Mouse (Mus musculus): ENCODE results near the gene Tob1. TPM values are rescaled to one million over a fixed set of nuclear protein-coding genes. Genes with fewer than 3 reads are reported as not detected.

Tob1 gene
- polyA plus RNA-seq, 1 experiment from 2014 or later = 44.0 TPM

DNA sequence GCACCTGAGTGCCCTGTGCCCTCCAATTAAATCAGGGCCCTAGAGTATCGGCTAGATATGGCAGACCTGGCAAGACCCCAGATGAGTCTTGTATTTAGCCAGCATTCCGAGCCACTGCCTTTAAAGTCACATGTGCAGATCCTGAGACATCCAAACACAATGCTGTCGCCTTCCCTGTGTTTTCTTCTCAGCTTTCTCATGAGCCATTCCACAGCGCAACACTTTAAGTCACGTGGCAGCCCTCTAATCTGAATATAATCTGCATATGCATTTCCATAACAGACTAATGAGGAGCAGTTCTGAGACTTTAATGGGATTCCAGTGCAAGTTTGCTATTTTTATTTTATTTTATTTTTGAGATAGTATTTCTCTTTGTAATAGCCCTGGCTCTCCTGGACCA is 44.5 kb downstream of the Tob1 start:
- DNase-seq (ENCODE audit: low spot score) = no peak
- H3K4me1 ChIP-seq (replicated peaks; ENCODE audit: control insufficient read depth, insufficient read depth, low read length) = no peaks in the 10 kb centered on the region
- no peak overlapping the region for H3K27ac ChIP-seq (ENCODE audit: low read depth, low read length)
- no peaks in the 10 kb centered on the region for H3K36me3 ChIP-seq (ENCODE audit: control insufficient read depth, insufficient read depth, low read length)
- H3K4me2 ChIP-seq (ENCODE audit: low read depth, low read length, severe bottlenecking) = no peak overlapping the region
- no peaks in the 10 kb centered on the region for H3K27me3 ChIP-seq (ENCODE audit: control insufficient read depth, insufficient read depth, low read length)
- no peaks in the 10 kb centered on the region for H3K9me3 ChIP-seq (ENCODE audit: control insufficient read depth, low read length)
- H3K4me3 ChIP-seq (ENCODE audit: low read depth, low read length) = no peak overlapping the region
- no peak for ATAC-seq (replicated peaks; ENCODE audit: low FRiP score)
- WGBS = 78% methylated on average over 5 of the region's 5 CpGs
- H3K9ac ChIP-seq (ENCODE audit: low read length) = no peak overlapping the region

GRCm38 (mm10) chr11:94257987-94258386 is 46.7 kb downstream of the Tob1 start:
- Histone ChIP-seq H3K9me3 (ENCODE audit: control insufficient read depth, low read length) (no peaks in the 10 kb centered on the region), H3K4me2 (ENCODE audit: low read depth, low read length, severe bottlenecking) (no peak overlapping the region), H3K4me1 (replicated peaks; ENCODE audit: control insufficient read depth, insufficient read depth, low read length) (no peaks in the 10 kb centered on the region), H3K27me3 (ENCODE audit: control insufficient read depth, insufficient read depth, low read length) (no peaks in the 10 kb centered on the region), H3K36me3 (ENCODE audit: control insufficient read depth, insufficient read depth, low read length) (no peaks in the 10 kb centered on the region), H3K9ac (ENCODE audit: low read length) (no peak overlapping the region), H3K4me3 (ENCODE audit: low read depth, low read length) (no peak overlapping the region), H3K27ac (ENCODE audit: low read depth, low read length) (no peak overlapping the region)
- no peak for ATAC-seq (replicated peaks; ENCODE audit: low FRiP score)
- DNase-seq (ENCODE audit: low spot score) = no peak
- WGBS = 81% methylated on average over 14 of the region's 14 CpGs

- Histone ChIP-seq H3K9me3 (ENCODE audit: control insufficient read depth, low read length) (no peaks in the 10 kb centered on the region), H3K4me3 (ENCODE audit: low read depth, low read length) (no peak overlapping the region), H3K4me2 (ENCODE audit: low read depth, low read length, severe bottlenecking) (no peak overlapping the region), H3K36me3 (ENCODE audit: control insufficient read depth, insufficient read depth, low read length) (no peaks in the 10 kb centered on the region), H3K4me1 (replicated peaks; ENCODE audit: control insufficient read depth, insufficient read depth, low read length) (no peaks in the 10 kb centered on the region), H3K27me3 (ENCODE audit: control insufficient read depth, insufficient read depth, low read length) (no peaks in the 10 kb centered on the region), H3K9ac (ENCODE audit: low read length) (no peak overlapping the region), H3K27ac (ENCODE audit: low read depth, low read length) (no peak overlapping the region)
- ATAC-seq (replicated peaks; ENCODE audit: low FRiP score) (no peak), DNase-seq (ENCODE audit: low spot score) (no peak)
- WGBS = 43% methylated on average over 4 of the region's 4 CpGs
Observed at GRCm38 (mm10) chr11:94259814-94260213, 48.6 kb downstream of the Tob1 start.

- Histone ChIP-seq H3K4me3 (ENCODE audit: low read depth, low read length) (no peak overlapping the region), H3K36me3 (ENCODE audit: control insufficient read depth, insufficient read depth, low read length) (no peaks in the 10 kb centered on the region)
- DNase-seq (ENCODE audit: low spot score) = no peak
Observed at GRCm38 (mm10) chr11:94261585-94262370, 50.5 kb downstream of the Tob1 start.

More at GRCm38 (mm10) chr11:94261585-94262370, 50.5 kb downstream of the Tob1 start:
- no peak overlapping the region for H3K4me2 ChIP-seq (ENCODE audit: low read depth, low read length, severe bottlenecking)
- H3K9me3 ChIP-seq (ENCODE audit: control insufficient read depth, low read length) = no peaks in the 10 kb centered on the region
- no peak overlapping the region for H3K27ac ChIP-seq (ENCODE audit: low read depth, low read length)
- H3K9ac ChIP-seq (ENCODE audit: low read length) = no peak overlapping the region
- no peaks in the 10 kb centered on the region for H3K27me3 ChIP-seq (ENCODE audit: control insufficient read depth, insufficient read depth, low read length)
- 76% methylated on average over 6 of the region's 6 CpGs for WGBS
- ATAC-seq (replicated peaks; ENCODE audit: low FRiP score) = no peak
- H3K4me1 ChIP-seq (replicated peaks; ENCODE audit: control insufficient read depth, insufficient read depth, low read length) = no peaks in the 10 kb centered on the region

Other genes starting within 250 kb of the Tob1 start
- gene Gm20390, start 243.2 kb upstream of the Tob1 start, polyA plus RNA-seq (2014; fragmentation: Nextera tagmentation; extraction: Ambion mirVana) = 371 and 408 TPM in 2 replicates
- 231 and 266 TPM in 2 replicates for gene Nme1, start 242.9 kb upstream of the Tob1 start, polyA plus RNA-seq (2014; fragmentation: Nextera tagmentation; extraction: Ambion mirVana)
- 93.4 and 101 TPM in 2 replicates for gene Spag9, start 215.4 kb upstream of the Tob1 start, polyA plus RNA-seq (2014; fragmentation: Nextera tagmentation; extraction: Ambion mirVana)
- 1.9 and 2.9 TPM in 2 replicates for gene Wfikkn2, start 34.6 kb downstream of the Tob1 start, polyA plus RNA-seq (2014; fragmentation: Nextera tagmentation; extraction: Ambion mirVana)
- gene Gm21885, start 70.4 kb downstream of the Tob1 start, polyA plus RNA-seq (2014; fragmentation: Nextera tagmentation; extraction: Ambion mirVana) = 0.68 and 1.4 TPM in 2 replicates
- 132 and 136 TPM in 2 replicates for gene Luc7l3, start 110.5 kb downstream of the Tob1 start, polyA plus RNA-seq (2014; fragmentation: Nextera tagmentation; extraction: Ambion mirVana)
- 24.1 and 25.8 TPM in 2 replicates for gene Ankrd40, start 116.5 kb downstream of the Tob1 start, polyA plus RNA-seq (2014; fragmentation: Nextera tagmentation; extraction: Ambion mirVana)
- gene Abcc3, start 181.5 kb downstream of the Tob1 start, polyA plus RNA-seq (2014; fragmentation: Nextera tagmentation; extraction: Ambion mirVana) = 0.49 and 0.57 TPM in 2 replicates

Data from forebrain, embryonic 11.5 days (tissue).